Mouse (Mus musculus) bone marrow macrophage, adult 2 months (primary cell): Measurements from ENCODE around the gene Slc2a1. TPM values are rescaled to one million over a fixed set of nuclear protein-coding genes. Genes with fewer than 3 reads are reported as not detected.

Experiments used
- H3K27ac ChIP-seq: 2 replicates; pipeline ENCODE4 v1.5.1; 2012; ENCODE audit warnings: low read depth, low read length; ENCODE audit not compliant: insufficient read depth
- H3K4me1 ChIP-seq: 2 replicates; pipeline ENCODE4 v1.6.1; 2012; ENCODE audit warnings: low read length; ENCODE audit not compliant: control insufficient read depth, insufficient read depth
- H3K4me3 ChIP-seq: 2 replicates; pipeline ENCODE4 v1.5.1; 2012; ENCODE audit warnings: mild to moderate bottlenecking, low read length, moderate library complexity; ENCODE audit not compliant: insufficient read depth
- CTCF ChIP-seq: IDR thresholded peaks from 2 replicates; pipeline ENCODE4 v1.5.1; 2012; ENCODE audit warnings: low read depth, mild to moderate bottlenecking, low read length, moderate library complexity
- POLR2A ChIP-seq: IDR thresholded peaks from 2 replicates; pipeline ENCODE4 v1.6.1; 2012; ENCODE audit warnings: mild to moderate bottlenecking, low read depth, low read length, borderline replicate concordance
- polyA plus RNA-seq: library from polyadenylated mRNA; stranded (reverse); fragments of >200 nt; gene quantifications from 2 replicates; pipeline ENCODE4 v1.2.4, GENCODE M21; 2012; ENCODE audit not compliant: missing spikeins, insufficient read depth, insufficient read length

Slc2a1 gene
- polyA plus RNA-seq, 1 experiment = 22.6 TPM

- H3K4me1 ChIP-seq = peaks cover 70% of the 10 kb centered on the region
- H3K27ac ChIP-seq = peak overlapping the region; percentile 82
- TF ChIP-seq CTCF (no peak), POLR2A (no peak)
- peak overlapping the region; percentile 27 for H3K4me3 ChIP-seq
Measured at GRCm38 (mm10) chr4:119125577-119126270, 17.2 kb downstream of the Slc2a1 start.

- peaks cover 66% of the 10 kb centered on the region for H3K4me1 ChIP-seq
- no peak for TF ChIP-seq CTCF
- TF ChIP-seq POLR2A = no peak
- peak overlapping the region; percentile 82 for H3K27ac ChIP-seq
- H3K4me3 ChIP-seq = no peak overlapping the region
Measured at GRCm38 (mm10) chr4:119127229-119127628, 18.7 kb downstream of the Slc2a1 start.

GRCm38 (mm10) chr4:119128547-119128946 is 20.0 kb downstream of the Slc2a1 start:
- Histone ChIP-seq H3K4me1 (peaks cover 62% of the 10 kb centered on the region), H3K4me3 (no peak overlapping the region), H3K27ac (no peak overlapping the region)
- no peak for TF ChIP-seq POLR2A
- no peak for TF ChIP-seq CTCF

GRCm38 (mm10) chr4:119129096-119129495 is 20.6 kb downstream of the Slc2a1 start:
- H3K4me1 ChIP-seq = peaks cover 61% of the 10 kb centered on the region
- H3K4me3 ChIP-seq = no peak overlapping the region
- TF ChIP-seq CTCF (peak; percentile 23; the same call in 1 of the 2 replicates), POLR2A (no peak)
- H3K27ac ChIP-seq = no peak overlapping the region

GRCm38 (mm10) chr4:119131189-119131910 is 22.8 kb downstream of the Slc2a1 start:
- peaks cover 40% of the 10 kb centered on the region for H3K4me1 ChIP-seq
- no peak overlapping the region for H3K4me3 ChIP-seq
- TF ChIP-seq POLR2A = no peak
- TF ChIP-seq CTCF = no peak
- H3K27ac ChIP-seq = no peak overlapping the region

- Histone ChIP-seq H3K27ac (no peak overlapping the region), H3K4me1 (peaks cover 21% of the 10 kb centered on the region), H3K4me3 (no peak overlapping the region)
- TF ChIP-seq CTCF = no peak
- no peak for TF ChIP-seq POLR2A
Measured at GRCm38 (mm10) chr4:119133306-119133705, 24.8 kb downstream of the Slc2a1 start.

GRCm38 (mm10) chr4:119133860-119134259 is 25.3 kb downstream of the Slc2a1 start:
- Histone ChIP-seq H3K27ac (no peak overlapping the region), H3K4me3 (no peak overlapping the region), H3K4me1 (peaks cover 16% of the 10 kb centered on the region)
- TF ChIP-seq CTCF (no peak), POLR2A (no peak)

- Histone ChIP-seq H3K27ac (no peak overlapping the region), H3K4me1 (no peaks in the 10 kb centered on the region), H3K4me3 (no peak overlapping the region)
- TF ChIP-seq POLR2A (no peak), CTCF (no peak)
Measured at GRCm38 (mm10) chr4:119137313-119137712, 28.8 kb downstream of the Slc2a1 start.

GRCm38 (mm10) chr4:119138171-119138570 is 29.7 kb downstream of the Slc2a1 start:
- H3K4me3 ChIP-seq = no peak overlapping the region
- no peak overlapping the region for H3K27ac ChIP-seq
- TF ChIP-seq POLR2A (no peak), CTCF (no peak)
- H3K4me1 ChIP-seq = no peaks in the 10 kb centered on the region

GRCm38 (mm10) chr4:119138776-119139175 is 30.3 kb downstream of the Slc2a1 start:
- Histone ChIP-seq H3K4me3 (no peak overlapping the region), H3K27ac (no peak overlapping the region), H3K4me1 (no peaks in the 10 kb centered on the region)
- no peak for TF ChIP-seq POLR2A
- TF ChIP-seq CTCF = no peak
